Mouse (Mus musculus) embryonic facial prominence, embryonic 13.5 days (tissue): ENCODE data around the gene Mcrip1. TPM values are rescaled to one million over a fixed set of nuclear protein-coding genes. Genes with fewer than 3 reads are reported as not detected.

Experiments
- ATAC-seq: fragments of 200-750 bp; cut with Nextera tagmentation; 2 replicates; pipeline ENCODE4 v1.8.0; 2017; ENCODE audit warnings: low read depth; ENCODE audit not compliant: insufficient number of reproducible peaks, insufficient read depth, low FRiP score, low TSS enrichment
- H3K27ac ChIP-seq: fragments of 300-500 bp; sonication (generic); 2 replicates; pipeline ENCODE4 v1.5.1; 2015; ENCODE audit warnings: moderate library complexity, mild to moderate bottlenecking, inconsistent platforms
- H3K27me3 ChIP-seq: fragments of 300-500 bp; sonication (generic); 2 replicates; pipeline ENCODE4 v1.6.1; 2015; ENCODE audit warnings: mild to moderate bottlenecking, inconsistent platforms
- H3K36me3 ChIP-seq: fragments of 300-500 bp; sonication (generic); 2 replicates; pipeline ENCODE4 v1.6.1; 2015; ENCODE audit warnings: mild to moderate bottlenecking, inconsistent platforms
- H3K4me1 ChIP-seq: fragments of 300-500 bp; sonication (generic); 2 replicates; pipeline ENCODE4 v1.6.1; 2015; ENCODE audit warnings: inconsistent platforms
- H3K4me2 ChIP-seq: fragments of 300-500 bp; sonication (generic); 2 replicates; pipeline ENCODE4 v1.6.1; 2015; ENCODE audit warnings: moderate library complexity, mild to moderate bottlenecking, inconsistent platforms
- H3K4me3 ChIP-seq: fragments of 300-500 bp; sonication (generic); 2 replicates; pipeline ENCODE4 v1.5.1; 2015; ENCODE audit warnings: mild to moderate bottlenecking, inconsistent platforms
- H3K9ac ChIP-seq: fragments of 300-500 bp; sonication (generic); 2 replicates; pipeline ENCODE4 v1.6.1; 2015; ENCODE audit warnings: mild to moderate bottlenecking, inconsistent platforms
- H3K9me3 ChIP-seq: fragments of 300-500 bp; sonication (generic); 2 replicates; pipeline ENCODE4 v1.6.1; 2016; ENCODE audit warnings: inconsistent platforms
- WGBS: fragments of 180-500 bp; shearing (Covaris S2); methylation state at CpG from one replicate; pipeline ENCODE4 v1.1.7; 2015; ENCODE audit warnings: mixed read lengths; 5-methylcytosine and 5-hydroxymethylcytosine counted together
- polyA plus RNA-seq: library from polyadenylated mRNA; unstranded; fragments of >200 nt; fragmentation: Nextera tagmentation; extraction: Ambion mirVana; gene quantifications from 2 replicates; pipeline ENCODE4 v1.2.1, GENCODE M21; 2015

The Mcrip1 gene
- polyA plus RNA-seq, 1 experiment from 2014 or later: 247 TPM

DNA sequence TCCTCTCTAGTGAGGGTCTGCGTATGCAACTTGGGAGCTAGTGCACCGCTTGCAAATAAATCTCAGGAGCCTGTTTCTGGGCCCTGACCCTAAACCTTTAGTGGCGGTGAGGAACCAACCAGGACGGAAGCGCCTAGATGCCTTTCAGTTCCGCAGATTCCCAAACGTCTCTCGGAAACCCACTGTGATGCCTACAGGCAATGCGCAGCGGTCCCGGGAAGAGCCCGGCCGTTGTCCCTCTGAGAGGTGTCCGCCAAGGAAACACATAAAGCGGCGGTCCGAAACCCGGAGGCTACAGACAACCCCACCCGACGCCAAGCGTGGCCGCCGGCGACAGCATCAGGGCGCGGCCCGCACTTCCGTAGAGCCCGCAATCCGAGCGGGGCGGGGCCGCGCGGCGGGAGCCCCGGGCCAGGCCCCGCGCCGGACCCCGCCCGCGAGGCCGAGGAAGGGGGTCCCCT is 31.4 kb upstream of the Mcrip1 start:
- Histone ChIP-seq H3K27ac (peak overlapping the region; percentile 92), H3K36me3 (peaks cover 62% of the 10 kb centered on the region), H3K9me3 (peaks cover 4% of the 10 kb centered on the region; the same call in 1 of the 2 replicates), H3K4me3 (peak overlapping the region; percentile 87), H3K27me3 (no peaks in the 10 kb centered on the region), H3K9ac (peak overlapping the region; percentile 95), H3K4me2 (peak overlapping the region; percentile 98), H3K4me1 (peaks cover 28% of the 10 kb centered on the region)
- no peak for ATAC-seq
- under 1% methylated on average over 44 of the region's 44 CpGs for WGBS

DNA sequence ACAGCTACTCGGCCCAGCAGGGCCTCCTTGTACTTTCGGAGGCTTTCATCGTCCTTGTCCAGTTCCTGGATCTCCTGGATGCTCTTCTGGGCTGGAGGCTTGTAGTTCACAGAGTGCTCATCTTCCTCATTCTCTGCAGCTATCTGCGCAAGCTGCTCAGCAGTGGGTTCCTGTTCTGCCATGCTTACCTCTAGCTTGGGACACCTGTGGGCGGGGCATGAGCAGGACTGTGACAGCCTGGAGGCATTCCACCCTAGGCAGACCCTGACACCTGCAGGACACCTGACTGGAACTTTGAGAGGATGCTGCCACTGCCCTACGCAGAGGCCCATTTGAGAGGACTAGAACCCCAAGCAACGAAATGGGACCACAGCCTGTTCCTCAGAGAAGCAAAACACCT is 30.7 kb upstream of the Mcrip1 start:
- peak overlapping the region; percentile 92 for H3K27ac ChIP-seq
- H3K9ac ChIP-seq: peak overlapping the region; percentile 95
- H3K4me3 ChIP-seq: peak overlapping the region; percentile 87
- H3K4me1 ChIP-seq: peaks cover 28% of the 10 kb centered on the region
- peaks cover 55% of the 10 kb centered on the region for H3K36me3 ChIP-seq
- H3K9me3 ChIP-seq: peaks cover 4% of the 10 kb centered on the region; the same call in 1 of the 2 replicates
- no peaks in the 10 kb centered on the region for H3K27me3 ChIP-seq
- WGBS: 52% methylated on average over 7 of the region's 7 CpGs
- no peak for ATAC-seq
- H3K4me2 ChIP-seq: peak overlapping the region; percentile 98

DNA sequence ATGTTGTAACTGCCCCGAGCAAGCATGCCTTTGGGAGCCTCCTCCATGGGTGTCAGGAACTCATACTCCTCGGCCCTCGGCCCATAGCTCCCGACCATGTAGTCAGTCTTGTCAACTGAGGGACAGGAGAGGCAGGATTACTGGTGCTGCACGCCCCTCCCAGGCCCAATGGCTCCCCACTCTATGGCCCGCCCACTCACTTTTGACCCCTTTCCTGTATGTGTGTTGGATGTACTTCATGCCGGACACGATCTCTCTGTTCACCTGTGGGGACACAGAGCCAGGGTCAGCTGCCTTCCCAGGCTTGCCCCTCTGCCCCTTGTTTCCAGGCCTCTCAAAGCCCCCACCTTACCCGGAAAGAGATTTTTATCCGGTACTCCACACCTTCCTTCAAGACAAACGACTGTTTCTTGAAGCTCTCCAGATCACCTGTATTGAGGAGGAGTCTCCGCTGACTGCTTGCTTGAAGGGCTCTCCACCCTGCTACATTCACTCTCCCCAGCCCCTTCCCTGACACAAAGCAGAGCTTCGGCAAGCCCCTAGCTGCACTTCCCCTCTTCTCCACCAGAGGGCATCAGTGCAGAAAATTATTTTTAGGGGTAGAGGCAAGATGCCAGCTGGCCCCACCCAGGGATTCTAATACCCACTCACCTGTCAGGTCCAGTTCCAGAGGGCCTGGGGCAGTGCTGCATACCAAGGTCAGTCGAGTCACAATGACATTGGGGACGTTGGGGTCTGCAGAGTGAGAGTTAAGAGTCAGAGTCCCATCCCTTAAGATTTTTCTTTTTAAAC is 30.0 kb upstream of the Mcrip1 start:
- no peaks in the 10 kb centered on the region for H3K27me3 ChIP-seq
- peak overlapping the region; percentile 87 for H3K4me3 ChIP-seq
- peaks cover 4% of the 10 kb centered on the region; the same call in 1 of the 2 replicates for H3K9me3 ChIP-seq
- no peak for ATAC-seq
- peak overlapping the region; percentile 95 for H3K9ac ChIP-seq
- peaks cover 31% of the 10 kb centered on the region for H3K4me1 ChIP-seq
- peak overlapping the region; percentile 98 for H3K4me2 ChIP-seq
- peaks cover 50% of the 10 kb centered on the region for H3K36me3 ChIP-seq
- peak overlapping the region; percentile 92 for H3K27ac ChIP-seq
- 58% methylated on average over 15 of the region's 15 CpGs for WGBS

DNA sequence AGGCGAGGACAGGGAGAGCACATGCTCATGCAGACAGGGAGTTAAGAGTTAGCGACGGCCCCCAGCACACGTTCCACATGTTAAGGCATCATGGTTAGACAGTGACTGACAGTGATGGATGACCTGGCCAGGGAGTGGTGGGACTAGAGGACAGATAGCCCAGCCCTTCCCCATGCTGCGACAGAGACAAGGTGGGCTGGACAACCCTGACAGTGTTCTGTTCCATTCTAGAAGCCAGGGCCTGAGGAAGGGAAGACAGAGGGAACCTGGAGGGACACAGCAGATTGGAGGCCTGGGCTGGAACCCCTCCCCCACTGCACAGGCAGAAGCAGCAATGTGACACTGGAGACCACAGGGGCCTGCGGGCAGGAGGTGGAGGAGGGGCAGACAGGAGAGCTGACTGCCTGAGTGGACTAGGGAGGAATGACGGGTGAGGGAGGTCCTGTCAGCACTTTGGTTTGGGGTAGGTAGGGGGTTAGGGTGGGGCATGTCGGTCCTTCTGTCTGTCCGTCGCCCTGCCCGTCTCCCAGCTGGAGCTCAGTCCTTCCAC is 29.2 kb upstream of the Mcrip1 start:
- peaks cover 42% of the 10 kb centered on the region for H3K36me3 ChIP-seq
- 74% methylated on average over 11 of the region's 11 CpGs for WGBS
- H3K4me3 ChIP-seq: no peak overlapping the region
- peak overlapping the region; percentile 95; the same call in 1 of the 2 replicates for H3K9ac ChIP-seq
- H3K4me1 ChIP-seq: peaks cover 36% of the 10 kb centered on the region
- ATAC-seq: no peak
- no peak overlapping the region for H3K4me2 ChIP-seq
- H3K9me3 ChIP-seq: peaks cover under 1% of the 10 kb centered on the region; the same call in 1 of the 2 replicates
- H3K27ac ChIP-seq: 0 out of 2 replicates have a peak overlapping the region, but pooled peaks have one; percentile 33
- no peaks in the 10 kb centered on the region for H3K27me3 ChIP-seq

DNA sequence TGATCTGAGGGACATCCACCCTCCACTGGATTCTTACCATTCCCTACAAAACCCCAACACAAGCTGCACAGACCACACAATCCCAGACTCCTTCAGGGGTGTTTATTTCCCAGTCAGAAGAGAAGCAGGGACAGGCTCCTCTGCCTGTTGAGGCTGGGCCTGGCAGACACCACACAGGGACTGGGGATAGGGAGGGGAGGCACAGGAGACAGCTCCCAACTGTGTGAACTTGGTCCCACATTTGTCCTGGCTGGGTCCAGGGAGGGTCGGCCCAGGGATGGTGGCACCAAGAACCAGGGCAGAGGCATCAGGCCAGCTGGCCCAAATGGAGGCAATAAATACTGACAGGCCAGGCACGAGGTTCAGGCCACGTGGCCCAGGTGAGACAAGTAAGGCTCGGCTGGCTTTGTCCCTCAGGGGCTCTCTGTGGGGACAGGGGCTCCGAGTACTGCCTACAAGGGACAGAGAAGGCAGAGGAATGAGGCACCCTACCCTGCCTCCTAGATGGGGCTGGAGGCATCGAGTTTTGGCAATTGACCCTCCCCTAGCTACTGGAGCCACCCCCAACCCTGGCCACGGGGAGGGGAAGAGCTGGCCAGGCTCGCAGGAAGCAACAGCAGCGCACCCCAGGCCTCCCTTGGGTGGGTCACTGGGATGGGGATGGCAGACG is 28.6 kb upstream of the Mcrip1 start:
- Histone ChIP-seq H3K27ac (0 out of 2 replicates have a peak overlapping the region, but pooled peaks have one; percentile 33), H3K27me3 (no peaks in the 10 kb centered on the region), H3K4me2 (no peak overlapping the region), H3K9ac (0 out of 2 replicates have a peak overlapping the region, but pooled peaks have one; percentile 32), H3K4me1 (peaks cover 36% of the 10 kb centered on the region), H3K4me3 (no peak overlapping the region), H3K9me3 (no peaks in the 10 kb centered on the region), H3K36me3 (peaks cover 39% of the 10 kb centered on the region)
- 84% methylated on average over 10 of the region's 10 CpGs for WGBS
- ATAC-seq: no peak

DNA sequence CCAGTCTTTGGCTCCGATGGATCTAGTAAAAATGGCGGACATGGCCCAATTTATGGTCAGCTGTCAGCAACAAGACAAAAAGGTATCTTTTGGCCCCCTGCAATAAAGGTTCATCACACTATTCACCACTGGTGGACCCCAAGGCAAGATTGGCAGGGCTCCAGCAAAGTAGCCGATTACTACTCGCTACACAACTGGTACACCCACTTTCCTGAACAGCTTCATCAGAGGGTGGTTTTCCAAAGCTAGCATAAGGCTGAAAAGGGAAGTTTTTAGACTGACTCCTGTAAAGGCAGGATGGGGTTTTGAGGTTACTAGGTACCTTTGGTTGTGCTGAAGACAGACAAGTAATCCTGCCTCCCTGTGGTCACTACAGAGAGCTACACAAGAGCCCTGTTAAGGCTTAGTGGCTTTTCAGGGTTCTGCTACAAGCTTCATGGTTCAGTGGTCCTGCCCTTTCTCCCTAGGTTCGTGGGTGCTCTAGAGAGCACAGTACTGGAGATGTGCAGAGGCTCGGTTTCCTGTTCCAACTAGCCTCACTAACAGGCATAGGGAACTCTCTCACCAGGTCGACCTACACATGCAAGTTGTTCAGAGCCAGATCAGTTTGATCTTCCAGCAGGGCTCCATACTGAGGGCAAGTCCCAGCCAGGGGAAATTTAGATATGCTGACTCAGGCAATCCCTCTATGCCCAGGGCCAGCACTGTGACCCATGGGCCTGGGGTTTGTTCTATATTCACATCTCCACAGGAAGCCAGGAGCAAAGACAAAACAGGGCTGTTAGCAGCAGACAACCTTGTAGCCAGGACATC is 27.9 kb upstream of the Mcrip1 start:
- H3K27ac ChIP-seq: 0 out of 2 replicates have a peak overlapping the region, but pooled peaks have one; percentile 4

DNA sequence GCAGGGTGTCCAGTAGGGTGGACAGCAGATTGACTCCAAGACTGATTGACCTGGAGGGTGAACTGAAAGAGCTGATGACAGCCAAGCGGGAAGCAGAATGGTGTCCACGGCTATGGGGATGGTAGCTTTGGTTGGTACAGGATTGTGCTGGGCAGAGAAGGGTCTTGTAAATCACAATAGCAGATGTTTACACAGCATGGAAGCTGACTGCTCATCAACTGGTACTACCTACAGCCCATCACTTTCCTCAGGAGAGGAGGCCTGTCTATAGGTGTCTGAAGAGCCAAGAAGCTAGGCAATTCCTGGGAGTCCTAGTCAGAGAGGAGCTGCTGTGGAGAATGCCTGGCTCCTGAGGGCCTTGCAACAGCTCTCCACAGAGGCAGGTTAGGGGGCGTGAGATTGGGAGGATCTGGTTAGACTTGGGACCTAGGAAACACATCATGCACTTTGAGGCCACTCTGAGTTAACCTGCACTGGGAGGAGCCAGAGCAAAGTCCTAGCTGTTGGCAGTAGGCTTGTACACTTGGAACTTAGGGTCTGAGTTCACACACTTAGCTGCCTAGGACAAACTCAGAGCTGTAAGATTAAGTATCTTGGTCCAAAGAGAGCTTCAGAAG is 26.9 kb upstream of the Mcrip1 start:
- H3K4me3 ChIP-seq: no peak overlapping the region
- H3K36me3 ChIP-seq: peaks cover 40% of the 10 kb centered on the region
- WGBS: 84% methylated on average over 3 of the region's 3 CpGs
- H3K9ac ChIP-seq: no peak overlapping the region
- H3K9me3 ChIP-seq: no peaks in the 10 kb centered on the region
- no peak overlapping the region for H3K4me2 ChIP-seq
- 0 out of 2 replicates have a peak overlapping the region, but pooled peaks have one; percentile 33 for H3K27ac ChIP-seq
- no peaks in the 10 kb centered on the region for H3K27me3 ChIP-seq
- no peak for ATAC-seq
- peaks cover 35% of the 10 kb centered on the region for H3K4me1 ChIP-seq

More for the DNA sequence above, 27.9 kb upstream of the Mcrip1 start:
- Histone ChIP-seq H3K9me3 (no peaks in the 10 kb centered on the region), H3K36me3 (peaks cover 39% of the 10 kb centered on the region), H3K4me1 (peaks cover 36% of the 10 kb centered on the region), H3K27me3 (no peaks in the 10 kb centered on the region), H3K4me2 (no peak overlapping the region), H3K4me3 (no peak overlapping the region), H3K9ac (0 out of 2 replicates have a peak overlapping the region, but pooled peaks have one; percentile 32)
- WGBS: 82% methylated on average over 7 of the region's 7 CpGs
- ATAC-seq: no peak

DNA sequence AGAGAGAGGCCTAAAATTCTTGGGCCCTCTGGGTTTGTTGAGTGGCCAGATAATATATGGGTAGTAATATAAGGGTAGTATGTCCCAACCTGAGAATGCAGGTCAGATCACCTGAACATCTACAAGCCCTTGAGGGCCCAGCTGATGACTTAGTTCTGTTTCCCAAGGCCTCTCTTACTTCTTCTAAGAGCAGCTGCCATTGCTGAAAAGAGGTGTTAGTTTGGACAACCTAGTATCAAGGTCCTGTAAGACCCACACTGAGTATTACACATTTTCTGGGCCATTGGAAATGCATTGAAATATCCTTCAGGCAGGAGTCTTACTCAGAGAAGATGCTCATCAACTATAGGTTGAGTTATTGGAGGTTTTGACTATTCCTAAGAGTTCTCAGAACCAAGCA is 26.4 kb upstream of the Mcrip1 start:
- Histone ChIP-seq H3K27me3 (no peaks in the 10 kb centered on the region), H3K9me3 (no peaks in the 10 kb centered on the region), H3K36me3 (peaks cover 45% of the 10 kb centered on the region), H3K27ac (0 out of 2 replicates have a peak overlapping the region, but pooled peaks have one; percentile 33), H3K4me1 (peaks cover 40% of the 10 kb centered on the region), H3K4me2 (no peak overlapping the region), H3K9ac (no peak overlapping the region), H3K4me3 (no peak overlapping the region)
- no peak for ATAC-seq

DNA sequence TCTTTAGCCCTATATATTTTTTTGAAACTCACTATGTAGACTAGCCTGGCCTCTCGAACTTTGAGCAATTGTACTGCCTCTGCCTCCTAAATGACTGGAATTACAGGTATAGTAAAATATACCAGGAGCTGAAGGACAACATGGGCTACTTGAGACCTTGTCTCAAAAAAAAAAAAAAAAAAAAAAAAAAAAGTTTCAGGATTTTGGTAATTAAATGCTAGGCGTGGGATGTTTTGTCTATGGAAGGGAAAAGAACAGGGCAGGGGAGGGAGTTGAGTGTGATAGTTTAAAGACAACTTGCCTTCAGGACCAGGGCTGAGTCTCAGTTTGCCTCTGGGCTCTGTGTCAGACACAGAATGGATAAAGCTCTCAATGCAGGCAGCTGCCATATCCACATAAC is 25.5 kb upstream of the Mcrip1 start:
- Histone ChIP-seq H3K4me1 (peaks cover 40% of the 10 kb centered on the region), H3K4me3 (no peak overlapping the region), H3K4me2 (no peak overlapping the region), H3K36me3 (peaks cover 54% of the 10 kb centered on the region), H3K27me3 (no peaks in the 10 kb centered on the region), H3K9ac (no peak overlapping the region), H3K9me3 (no peaks in the 10 kb centered on the region), H3K27ac (no peak overlapping the region)
- ATAC-seq: no peak
- 57% methylated on average over 2 of the region's 2 CpGs for WGBS

DNA sequence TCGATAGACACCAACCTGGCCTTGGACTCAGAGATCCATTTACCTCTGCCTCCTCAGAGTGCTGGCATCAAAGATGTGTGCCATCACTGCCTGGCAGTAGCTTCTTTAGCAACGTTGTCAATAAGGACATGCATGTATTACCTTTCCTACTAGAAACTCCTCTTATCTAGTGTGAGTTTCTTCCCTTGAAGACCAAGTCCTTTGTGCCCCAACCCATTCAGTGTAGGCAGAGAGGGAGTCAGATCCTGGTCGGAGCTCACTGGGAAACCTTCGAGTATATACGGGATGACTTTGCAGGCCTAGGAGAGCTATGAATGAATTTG is 24.7 kb upstream of the Mcrip1 start:
- peaks cover 32% of the 10 kb centered on the region for H3K4me1 ChIP-seq
- ATAC-seq: no peak
- no peaks in the 10 kb centered on the region for H3K27me3 ChIP-seq
- H3K36me3 ChIP-seq: peaks cover 54% of the 10 kb centered on the region
- H3K9me3 ChIP-seq: no peaks in the 10 kb centered on the region
- peak overlapping the region; percentile 91 for H3K4me2 ChIP-seq
- peak overlapping the region; percentile 98 for H3K4me3 ChIP-seq
- 44% methylated on average over 5 of the region's 5 CpGs for WGBS
- peak overlapping the region; percentile 96; the same call in 1 of the 2 replicates for H3K27ac ChIP-seq
- peak overlapping the region; percentile 98 for H3K9ac ChIP-seq
